Mouse (Mus musculus): ENCODE measurements at regions not wholly inside any gene's neighbourhood (a gene's known extent, or its start where the extent isn't known, plus 50 kb on each side); places are given as distances from the start of the nearest gene placed in this dataset.

DNA sequence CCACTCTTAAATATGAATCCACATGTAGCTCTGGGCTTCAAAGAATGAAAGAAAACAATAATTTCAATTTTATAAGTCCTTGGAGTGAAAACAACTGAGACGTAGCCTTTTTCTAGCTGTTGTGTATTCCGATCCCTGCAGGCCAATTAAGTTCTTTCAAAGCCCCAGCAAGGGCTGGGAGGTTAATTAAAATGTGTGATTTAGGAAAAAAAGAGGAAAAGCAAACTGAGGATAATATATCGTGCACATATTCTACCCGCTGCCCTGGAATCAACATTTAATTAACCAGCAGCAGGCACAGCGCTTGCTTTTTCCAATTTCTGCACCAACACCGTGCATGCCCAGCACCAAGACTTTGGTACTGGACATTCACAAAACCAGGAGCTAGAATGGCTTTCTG is 167.0 kb downstream of the Nectin3 start:
- no peak for DNase-seq

DNA sequence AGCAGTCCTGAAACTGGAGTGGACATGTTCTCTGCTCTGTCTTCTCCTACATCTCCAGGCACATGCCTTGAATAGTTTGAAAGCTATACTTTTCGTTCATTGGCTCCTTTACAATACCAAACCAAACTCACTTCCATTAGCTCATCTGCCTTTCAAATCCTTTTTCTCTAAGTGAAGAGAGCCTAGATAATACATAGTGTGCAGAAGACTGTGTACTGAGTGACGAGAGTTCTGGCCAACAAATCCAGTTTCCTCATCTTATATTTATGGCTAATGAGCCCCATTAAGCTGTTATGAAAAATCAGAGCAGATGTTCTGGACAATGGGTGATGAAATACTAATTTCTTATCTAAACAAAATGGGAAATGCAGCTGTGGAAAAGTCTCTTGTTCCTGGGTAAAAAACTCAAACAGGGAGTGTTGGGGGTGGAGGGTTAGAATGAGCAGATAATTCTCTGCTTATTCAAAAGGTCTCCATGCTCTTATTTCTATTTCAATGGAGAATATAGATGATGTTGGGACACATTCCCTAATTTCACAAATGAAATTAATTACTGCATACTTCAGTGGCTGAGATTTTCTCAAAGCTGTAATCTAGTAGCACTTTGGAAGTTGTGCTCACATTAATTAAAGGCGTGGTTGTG is 144.3 kb upstream of the Gm4737 start:
- no peak for DNase-seq

DNA sequence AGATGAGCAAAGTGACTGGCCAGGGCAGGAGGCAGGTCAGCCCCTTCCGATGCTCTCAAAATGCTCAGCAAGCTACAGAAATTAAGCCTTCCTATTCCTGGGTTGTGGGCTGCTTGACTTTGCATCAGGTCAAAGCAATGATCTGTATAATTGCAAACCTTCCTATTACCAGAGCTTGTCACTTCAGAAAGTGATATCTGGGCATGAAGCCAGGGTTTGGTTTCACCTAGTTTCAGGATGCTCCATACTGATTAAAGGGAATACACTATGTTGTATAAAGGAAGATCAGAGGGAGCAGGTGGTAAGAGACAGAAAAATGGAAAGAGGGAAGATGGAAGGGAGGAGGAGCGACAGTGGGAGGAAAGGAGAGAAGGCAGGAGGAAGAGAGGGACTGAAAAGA is 142.3 kb upstream of the Gm4737 start:
- no peak for DNase-seq

- no peak for DNase-seq
These were observed 141.5 kb upstream of the Gm4737 start for GRCm38 (mm10) chr16:46296412-46296811.

- no peak for DNase-seq
These were observed 139.0 kb upstream of the Gm4737 start for GRCm38 (mm10) chr16:46293831-46294230.

DNA sequence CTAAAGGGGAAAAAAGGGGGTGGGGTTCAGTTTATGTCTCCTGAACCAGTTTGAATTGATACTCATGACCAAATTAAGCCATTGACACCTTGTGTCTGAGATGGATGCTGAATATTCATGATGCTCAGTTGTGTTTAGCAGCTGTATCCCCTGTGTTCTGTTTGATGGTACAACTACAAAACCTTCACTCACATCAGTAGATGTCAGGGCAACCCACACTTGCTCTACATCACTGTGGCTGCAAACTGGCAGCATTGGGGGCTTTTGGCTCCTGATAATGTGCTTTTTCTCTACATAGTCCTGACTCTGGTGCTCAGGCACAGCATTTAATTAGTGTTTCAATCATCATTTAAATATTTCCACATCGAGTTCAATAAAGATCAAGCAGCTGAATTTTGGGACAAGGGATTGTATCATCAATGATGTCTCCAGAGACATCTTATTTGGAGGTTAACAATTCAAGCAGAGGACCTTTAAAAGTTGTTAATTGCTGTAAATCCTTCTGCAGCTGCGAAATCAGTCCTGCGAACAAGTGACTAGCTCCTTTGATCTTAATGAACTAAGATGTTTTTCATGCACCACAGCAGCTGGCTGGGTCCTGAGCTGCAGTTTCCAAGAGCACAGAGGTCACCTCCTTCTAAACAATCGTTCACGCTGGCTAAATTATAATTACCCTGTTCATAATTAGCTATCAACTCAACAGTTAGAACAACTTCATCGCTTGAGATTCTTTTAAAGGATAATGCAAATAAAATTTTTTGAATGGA is 136.4 kb upstream of the Gm4737 start:
- no peak for DNase-seq

DNA sequence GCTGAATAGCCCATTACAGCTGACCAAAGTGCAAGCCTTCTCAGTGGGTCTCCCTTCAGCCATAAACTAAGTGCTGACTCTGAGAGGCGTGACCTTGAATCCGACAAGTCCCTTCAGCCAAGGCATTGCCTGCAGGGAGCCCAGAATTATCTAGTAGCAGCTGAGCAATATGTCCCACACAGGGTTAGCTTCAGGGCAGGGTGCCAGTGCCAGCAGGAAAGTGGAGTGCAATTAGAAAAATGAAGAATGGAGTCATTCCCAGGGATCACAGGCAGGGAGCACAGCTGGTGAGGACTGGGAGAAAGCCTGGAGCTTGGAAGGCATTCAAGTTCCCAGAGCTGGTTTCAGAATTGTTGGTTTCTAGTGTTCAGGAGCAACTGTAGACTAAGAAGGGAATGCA is 135.3 kb upstream of the Gm4737 start:
- peak; percentile 53 to 58 for DNase-seq

GRCm38 (mm10) chr16:46267533-46267932 is 112.7 kb upstream of the Gm4737 start:
- DNase-seq = no peak

DNA sequence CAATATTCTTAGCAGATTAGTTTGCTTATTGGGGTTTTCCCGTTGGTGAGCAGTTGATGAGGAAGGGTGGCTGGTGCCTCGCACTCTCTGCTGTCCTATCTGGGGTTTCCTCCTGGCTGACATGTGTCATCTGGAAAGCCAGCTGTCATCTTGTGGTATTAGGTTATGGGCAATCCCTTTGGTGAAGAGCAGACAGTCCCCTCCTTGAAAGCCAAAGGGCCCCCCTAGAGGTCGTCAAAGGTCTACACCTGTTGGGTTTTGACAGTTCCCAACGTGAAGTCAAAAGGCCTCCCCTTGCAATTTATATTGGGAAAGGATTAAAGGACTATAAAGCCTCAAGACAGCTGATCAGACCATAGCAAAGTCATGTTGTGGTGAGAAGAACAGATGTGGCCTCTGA is 96.8 kb upstream of the Gm4737 start:
- DNase-seq = no peak

DNA sequence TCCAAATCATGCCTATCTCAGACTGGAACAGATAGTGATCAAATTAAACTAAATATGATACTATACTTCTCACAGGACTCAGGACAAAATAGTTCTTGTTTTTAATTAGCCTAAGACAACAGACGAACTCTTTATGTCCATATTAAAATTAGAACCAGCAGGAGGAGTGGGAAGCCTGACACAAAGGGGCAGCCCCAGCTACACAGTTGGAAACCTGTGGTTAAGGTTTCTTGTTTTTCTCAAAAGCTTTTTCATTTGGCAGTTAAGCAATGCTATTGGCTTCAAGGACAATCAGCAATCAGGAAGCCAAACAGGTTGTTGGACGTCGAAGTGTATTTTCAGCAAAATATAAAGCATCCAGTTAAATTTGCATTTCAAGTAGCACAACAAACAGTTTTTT is 96.1 kb upstream of the Gm4737 start:
- no peak for DNase-seq

GRCm38 (mm10) chr16:46245598-46245997 is 90.7 kb upstream of the Gm4737 start:
- DNase-seq = no peak

GRCm38 (mm10) chr16:46228744-46229143 is 73.9 kb upstream of the Gm4737 start:
- DNase-seq = no peak

GRCm38 (mm10) chr16:46223084-46223600 is 68.3 kb upstream of the Gm4737 start:
- DNase-seq = no peak

DNA sequence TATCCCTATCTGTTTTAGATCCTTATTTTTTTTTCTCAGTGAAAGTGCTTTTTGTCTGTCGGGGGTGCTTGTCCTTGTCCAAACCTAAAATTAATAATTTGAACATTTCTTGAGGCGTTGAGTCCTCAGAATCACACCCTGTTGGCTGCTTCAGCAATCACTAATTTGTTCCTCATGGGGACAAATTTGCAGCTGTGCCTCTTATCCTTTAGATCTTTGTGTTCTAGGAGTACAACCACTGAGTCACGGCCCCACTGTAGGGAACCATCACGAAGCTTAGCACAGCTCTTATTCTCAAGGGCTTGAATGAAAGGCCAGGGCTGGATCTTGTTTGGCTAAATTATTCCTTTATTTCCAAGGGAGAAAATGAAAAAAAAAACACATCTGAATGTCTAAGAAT is 57.6 kb upstream of the Gm4737 start:
- DNase-seq = no peak

DNA sequence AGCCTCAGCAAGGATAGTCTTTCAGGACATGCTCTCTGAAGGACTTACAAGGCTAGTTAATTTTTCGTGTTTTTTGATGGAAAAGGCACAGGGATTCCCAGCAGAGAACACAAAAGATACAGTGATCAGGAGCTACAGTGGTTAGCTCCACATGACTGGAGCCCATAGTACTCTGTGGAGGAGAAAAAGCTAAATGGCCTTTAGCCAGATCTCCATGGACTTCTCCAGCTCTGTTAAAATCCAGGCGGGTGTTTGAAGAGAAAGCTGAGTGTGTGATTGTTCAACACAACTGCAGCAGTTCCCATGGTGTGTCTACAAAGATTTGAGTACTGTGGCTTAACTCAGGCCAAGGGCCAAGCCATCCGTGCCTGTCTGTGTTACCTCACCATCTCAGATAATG is 57.0 kb upstream of the Gm4737 start:
- DNase-seq = no peak

GRCm38 (mm10) chr16:46205114-46205513 is 50.2 kb upstream of the Gm4737 start:
- no peak for DNase-seq

Data from cerebellum, adult 18-20 months (tissue).